Mouse (Mus musculus) liver, embryonic 14.5 days (tissue): ENCODE results near the gene Kcnj3.

Experiments used
- CTCF ChIP-seq: IDR thresholded peaks from 2 replicates; pipeline ENCODE4 v1.5.1; 2016; ENCODE audit warnings: antibody characterized with exemption, low read depth, control low read depth
- EP300 ChIP-seq: IDR thresholded peaks from 2 replicates; pipeline ENCODE4 v1.6.1; 2016; ENCODE audit warnings: antibody characterized with exemption, low read depth

DNA sequence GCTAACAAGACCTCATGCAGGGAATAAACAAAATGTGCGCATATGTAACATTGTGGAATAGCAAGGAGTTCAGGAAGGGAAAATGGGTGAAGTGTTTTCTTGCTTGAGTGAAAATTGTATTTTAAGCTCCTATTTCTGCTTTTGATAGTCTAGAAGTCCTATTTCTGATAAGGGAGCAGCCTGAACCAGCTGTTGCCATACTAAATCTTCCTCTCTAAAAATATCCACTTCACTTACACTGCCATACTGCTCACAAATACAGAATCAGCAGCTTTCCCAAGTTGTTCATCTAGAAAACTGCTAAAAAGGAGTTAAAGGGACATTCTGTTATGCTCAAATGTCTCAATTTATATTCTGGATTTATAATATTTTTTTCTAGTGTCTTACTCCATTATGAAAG lies 69.9 kb downstream of the Kcnj3 start:
- no peak for TF ChIP-seq CTCF
- no peak for TF ChIP-seq EP300
